Mouse (Mus musculus) hindbrain, postnatal 0 days (tissue): ENCODE measurements around the gene Ttyh2. TPM values are rescaled to one million over a fixed set of nuclear protein-coding genes. Genes with fewer than 3 reads are reported as not detected.
A peak's percentile ranks its signal among the peaks of the same experiment; 100 is the strongest.

Experiments used
- ATAC-seq: fragments of 200-750 bp; cut with Nextera tagmentation; 2 replicates; pipeline ENCODE4 v1.8.0; 2017; ENCODE audit warnings: mild to moderate bottlenecking, moderate TSS enrichment, moderate library complexity
- DNase-seq: peaks from one replicate; pipeline ENCODE4 v3.0.0-alpha.2; 2015; ENCODE audit warnings: low spot score
- H3K27ac ChIP-seq: fragments of 300-500 bp; sonication (generic); 2 replicates; pipeline ENCODE4 v1.5.1; 2014; ENCODE audit warnings: mild to moderate bottlenecking
- H3K27me3 ChIP-seq: fragments of 300-500 bp; sonication (generic); 2 replicates; pipeline ENCODE4 v1.6.1; 2014; ENCODE audit warnings: low read length, mixed read lengths; ENCODE audit not compliant: insufficient read depth
- H3K36me3 ChIP-seq: fragments of 300-500 bp; sonication (generic); 2 replicates; pipeline ENCODE4 v1.6.1; 2014; ENCODE audit warnings: low read length, mixed read lengths; ENCODE audit not compliant: insufficient read depth
- H3K4me1 ChIP-seq: fragments of 300-500 bp; sonication (generic); 2 replicates; pipeline ENCODE4 v1.6.1; 2014; ENCODE audit warnings: antibody characterized with exemption, low read length, mixed read lengths; ENCODE audit not compliant: insufficient read depth
- H3K4me2 ChIP-seq: fragments of 300-500 bp; sonication (generic); 2 replicates; pipeline ENCODE4 v1.6.1; 2014; ENCODE audit warnings: low read depth, mild to moderate bottlenecking, low read length, moderate library complexity, mixed read lengths
- H3K4me3 ChIP-seq: fragments of 300-500 bp; sonication (generic); 2 replicates; pipeline ENCODE4 v1.5.1; 2014; ENCODE audit warnings: low read length
- H3K9ac ChIP-seq: fragments of 300-500 bp; sonication (generic); replicated peaks from 2 replicates; pipeline ENCODE4 v1.6.1; 2014; ENCODE audit warnings: mild to moderate bottlenecking, low read length, moderate library complexity, mixed read lengths
- H3K9me3 ChIP-seq: fragments of 300-500 bp; sonication (generic); 2 replicates; pipeline ENCODE4 v1.6.1; 2016; ENCODE audit warnings: low read length, mixed read lengths
- CTCF ChIP-seq: IDR thresholded peaks from 2 replicates; pipeline ENCODE4 v1.5.1; 2016; ENCODE audit warnings: antibody characterized with exemption, control low read depth, low read depth
- WGBS: fragments of 180-500 bp; shearing (Covaris S2); extraction: QIAGEN DNeasy Blood & Tissue Kit; methylation state at CpG from one replicate; pipeline ENCODE4 v1.1.7; 2014; 5-methylcytosine and 5-hydroxymethylcytosine counted together
- polyA plus RNA-seq: library from polyadenylated mRNA; unstranded; fragments of >200 nt; fragmentation: Nextera tagmentation; extraction: Ambion mirVana; gene quantifications from 2 replicates; pipeline ENCODE4 v1.2.1, GENCODE M21; 2015
- total RNA-seq: library from RNA; depleted of rRNA; stranded (reverse); fragments of >200 nt; gene quantifications from 2 replicates; pipeline ENCODE4 v1.2.3, GENCODE M21; 2014

The Ttyh2 gene
- total and polyA plus RNA-seq, 2 experiments from 2014 or later, result 38.6 to 75.8 TPM

DNA sequence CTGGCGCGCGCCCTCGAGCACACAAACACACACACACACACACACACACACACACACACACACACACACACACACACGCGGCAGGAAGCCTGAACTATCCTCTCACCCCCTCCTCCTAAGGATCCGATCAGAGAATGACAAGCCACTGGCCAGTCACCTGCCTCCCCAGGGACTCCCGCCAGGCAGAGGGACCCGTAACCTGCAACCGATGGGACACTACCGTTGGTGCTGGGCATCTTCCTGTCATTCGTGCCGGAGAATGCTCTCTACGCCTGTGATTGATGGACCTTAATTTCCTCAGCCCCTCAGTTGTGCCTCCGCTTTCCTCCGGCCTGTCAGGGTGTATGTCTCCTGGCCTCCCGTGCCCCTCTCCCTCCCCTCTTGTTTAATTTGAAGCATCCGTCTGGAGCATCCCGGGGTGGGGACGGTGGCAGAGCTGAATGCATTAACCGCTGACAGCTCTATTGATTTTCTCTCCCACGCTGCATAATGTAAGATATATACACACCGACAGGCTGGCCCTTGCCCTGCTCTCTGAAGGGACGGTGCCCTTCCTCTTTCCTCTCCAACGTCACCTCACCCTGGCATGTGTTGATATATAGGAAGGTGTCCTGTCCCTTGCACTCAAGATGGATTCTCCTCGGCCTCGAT, 18.1 kb upstream of the Ttyh2 start:
- peak; percentile 63 for ATAC-seq
- DNase-seq, result no peak
- WGBS, result 31% methylated on average over 27 of the region's 27 CpGs
- H3K4me1 ChIP-seq, result no peaks in the 10 kb centered on the region
- no peaks in the 10 kb centered on the region for H3K27me3 ChIP-seq
- no peak overlapping the region for H3K4me3 ChIP-seq
- no peak for TF ChIP-seq CTCF
- H3K9me3 ChIP-seq, result no peaks in the 10 kb centered on the region
- H3K36me3 ChIP-seq, result no peaks in the 10 kb centered on the region
- 0 out of 2 replicates have a peak overlapping the region, but pooled peaks have one; percentile 32 for H3K27ac ChIP-seq
- no peak overlapping the region for H3K9ac ChIP-seq
- H3K4me2 ChIP-seq, result peak overlapping the region; percentile 8; the same call in 1 of the 2 replicates

GRCm38 (mm10) chr11:114657737-114658136, 17.5 kb upstream of the Ttyh2 start:
- 20% methylated on average over 7 of the region's 7 CpGs for WGBS
- Histone ChIP-seq H3K4me1 (no peaks in the 10 kb centered on the region), H3K9me3 (no peaks in the 10 kb centered on the region), H3K4me3 (no peak overlapping the region), H3K4me2 (no peak overlapping the region), H3K27me3 (no peaks in the 10 kb centered on the region), H3K36me3 (no peaks in the 10 kb centered on the region), H3K27ac (0 out of 2 replicates have a peak overlapping the region, but pooled peaks have one; percentile 32), H3K9ac (no peak overlapping the region)
- ATAC-seq (peak; percentile 52), DNase-seq (peak; percentile 77)
- TF ChIP-seq CTCF, result peak; percentile 86

- Histone ChIP-seq H3K9me3 (no peaks in the 10 kb centered on the region), H3K36me3 (no peaks in the 10 kb centered on the region), H3K9ac (no peak overlapping the region), H3K27ac (no peak overlapping the region), H3K27me3 (no peaks in the 10 kb centered on the region), H3K4me2 (no peak overlapping the region), H3K4me1 (no peaks in the 10 kb centered on the region), H3K4me3 (no peak overlapping the region)
- no peak for ATAC-seq
- DNase-seq, result no peak
- 85% methylated on average over 14 of the region's 14 CpGs for WGBS
- no peak for TF ChIP-seq CTCF
These were observed 13.1 kb upstream of the Ttyh2 start for GRCm38 (mm10) chr11:114662161-114662560.

- Histone ChIP-seq H3K27ac (no peak overlapping the region), H3K9me3 (no peaks in the 10 kb centered on the region), H3K4me3 (no peak overlapping the region), H3K27me3 (no peaks in the 10 kb centered on the region), H3K36me3 (no peaks in the 10 kb centered on the region), H3K9ac (no peak overlapping the region), H3K4me2 (no peak overlapping the region), H3K4me1 (no peaks in the 10 kb centered on the region)
- 27% methylated on average over 6 of the region's 6 CpGs for WGBS
- peak; percentile 91 for TF ChIP-seq CTCF
- peak; percentile 80 for DNase-seq
- peak; percentile 57 for ATAC-seq
These were observed 12.4 kb upstream of the Ttyh2 start for GRCm38 (mm10) chr11:114662746-114663362.

- ATAC-seq, result no peak
- no peak for TF ChIP-seq CTCF
These were observed 11.1 kb upstream of the Ttyh2 start for GRCm38 (mm10) chr11:114664164-114664563.

GRCm38 (mm10) chr11:114665463-114665862, 9.8 kb upstream of the Ttyh2 start:
- H3K9ac ChIP-seq, result no peak overlapping the region
- 0 out of 2 replicates have a peak, but pooled peaks cover 3% of the 10 kb centered on the region for H3K36me3 ChIP-seq
- no peak overlapping the region for H3K4me2 ChIP-seq
- no peak overlapping the region for H3K4me3 ChIP-seq
- TF ChIP-seq CTCF, result no peak
- H3K4me1 ChIP-seq, result peaks cover 10% of the 10 kb centered on the region; the same call in 1 of the 2 replicates
- no peaks in the 10 kb centered on the region for H3K27me3 ChIP-seq
- WGBS, result 79% methylated on average over 2 of the region's 2 CpGs
- H3K27ac ChIP-seq, result no peak overlapping the region
- no peak for DNase-seq
- ATAC-seq, result no peak
- no peaks in the 10 kb centered on the region for H3K9me3 ChIP-seq

More at GRCm38 (mm10) chr11:114664164-114664563, 11.1 kb upstream of the Ttyh2 start:
- no peak overlapping the region for H3K27ac ChIP-seq
- no peak for DNase-seq
- H3K9ac ChIP-seq, result no peak overlapping the region
- H3K27me3 ChIP-seq, result no peaks in the 10 kb centered on the region
- WGBS, result 79% methylated on average over 7 of the region's 7 CpGs
- H3K4me1 ChIP-seq, result no peaks in the 10 kb centered on the region
- H3K4me2 ChIP-seq, result no peak overlapping the region
- no peak overlapping the region for H3K4me3 ChIP-seq
- no peaks in the 10 kb centered on the region for H3K36me3 ChIP-seq
- H3K9me3 ChIP-seq, result no peaks in the 10 kb centered on the region

GRCm38 (mm10) chr11:114666786-114667185, 8.4 kb upstream of the Ttyh2 start:
- H3K27me3 ChIP-seq, result no peaks in the 10 kb centered on the region
- no peaks in the 10 kb centered on the region for H3K9me3 ChIP-seq
- H3K4me2 ChIP-seq, result no peak overlapping the region
- H3K27ac ChIP-seq, result no peak overlapping the region
- no peak for DNase-seq
- H3K4me1 ChIP-seq, result peaks cover 10% of the 10 kb centered on the region; the same call in 1 of the 2 replicates
- no peak overlapping the region for H3K4me3 ChIP-seq
- no peak for TF ChIP-seq CTCF
- ATAC-seq, result no peak
- peaks cover 15% of the 10 kb centered on the region for H3K36me3 ChIP-seq
- WGBS, result 11% methylated on average over 13 of the region's 13 CpGs
- no peak overlapping the region for H3K9ac ChIP-seq
